ENCODE assay signal across 8 mouse cellular contexts in the genomic region with DNA sequence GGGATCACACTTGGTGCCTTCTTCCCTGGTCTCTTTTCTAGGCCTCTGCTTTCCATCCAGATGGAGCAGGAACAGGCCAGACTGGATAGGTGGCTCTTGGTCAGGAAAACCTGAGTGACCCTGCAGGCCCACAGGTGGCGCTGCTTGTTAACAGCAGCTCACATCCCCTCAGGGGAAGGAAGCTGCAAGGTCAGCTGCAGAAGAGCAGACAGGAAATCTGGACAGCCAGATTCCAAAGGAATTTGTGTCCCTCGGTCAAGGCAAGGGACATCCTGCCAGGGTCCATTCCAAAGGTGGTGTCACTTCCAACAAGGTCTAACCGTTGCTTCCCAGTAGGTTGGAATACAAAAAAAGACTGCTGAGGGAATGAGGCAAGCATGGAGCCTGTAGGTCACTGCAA. TPM values are rescaled to one million over a fixed set of nuclear protein-coding genes. Genes with fewer than 3 reads are reported as not detected.
DNase-seq lines count a peak whose midpoint lies in the region; ATAC-seq and TF ChIP-seq lines count a peak whose summit lies in the region.

No protein-coding gene starts in this region.

- ATAC-seq in intestine, embryonic 15.5 days: peak; percentile 89

- no peak overlapping the region for H3K9ac ChIP-seq in intestine, embryonic 15.5 days

- intact Hi-C loops in left cerebral cortex, adult 2 months (cut with DNase I): loop anchor here (2.0 kb wide), 2 partner anchors 31 to 45 kb away; no protein-coding TSS in a partner anchor
- intact Hi-C loops in left cerebral cortex, postnatal 36 days (cut with DNase I): no loop called here
- intact Hi-C loops in gastrocnemius, postnatal 36 days (cut with DNase I): no loop called here

- H3K4me1 ChIP-seq in intestine, embryonic 15.5 days (replicated peaks): 0 out of 2 replicates have a peak, but pooled peaks cover 3% of the 10 kb centered on the region
- peaks cover 28% of the 10 kb centered on the region for H3K4me1 ChIP-seq in lung, adult 2 months (ENCODE audit: control insufficient read depth, insufficient read depth, low read length)

- H3K27ac ChIP-seq in left cerebral cortex, adult 2 months: peak overlapping the region; percentile 16
- H3K27ac ChIP-seq in intestine, embryonic 15.5 days: no peak overlapping the region

- DNase-seq in left cerebral cortex, adult 2 months (ENCODE audit: extremely low spot score in 1 of 2, low spot score in 2 of 2): peak in 1 of 2 experiments; percentile 14
- DNase-seq in left cerebral cortex, postnatal 36 days (ENCODE audit: low spot score in 2 of 2): no peak
- DNase-seq in cerebellum, adult 18-20 months: peak; percentile 57 to 63
- DNase-seq in gastrocnemius, postnatal 36 days: peak; percentile 42 to 64
- DNase-seq in lung, adult 2 months: peak; percentile 73
- peak; percentile 59 for DNase-seq in retina, embryonic 14.5 days (ENCODE audit: low spot score)
- DNase-seq in urinary bladder, postnatal 4 days (ENCODE audit: low spot score in 2 of 2): peak; percentile 62 to 68

- WGBS in intestine, embryonic 15.5 days: 21% methylated on average over 3 of the region's 3 CpGs
- 15% methylated on average over 3 of the region's 3 CpGs for WGBS in lung, adult 2 months

- no peaks in the 10 kb centered on the region for H3K36me3 ChIP-seq in intestine, embryonic 15.5 days

- no peak for TF ChIP-seq POLR2A in lung, adult 2 months (IDR thresholded peaks at IDR 0.05; ENCODE audit: borderline replicate concordance, extremely low read depth, low read depth, low read length)

- H3K4me3 ChIP-seq in left cerebral cortex, adult 2 months: no peak overlapping the region
- no peak overlapping the region for H3K4me3 ChIP-seq in intestine, embryonic 15.5 days (replicated peaks)
- H3K4me3 ChIP-seq in lung, adult 2 months (replicated peaks; ENCODE audit: extremely low read depth, low read depth, low read length): no peak overlapping the region

- peak; percentile 59 for TF ChIP-seq CTCF in left cerebral cortex, adult 2 months (IDR thresholded peaks at IDR 0.05)
- TF ChIP-seq CTCF in lung, adult 2 months (IDR thresholded peaks at IDR 0.05; ENCODE audit: insufficient read depth, low read length): peak; percentile 78

- no peaks in the 10 kb centered on the region for H3K27me3 ChIP-seq in intestine, embryonic 15.5 days (replicated peaks)

- H3K4me2 ChIP-seq in intestine, embryonic 15.5 days (replicated peaks): no peak overlapping the region

- H3K9me3 ChIP-seq in intestine, embryonic 15.5 days: no peaks in the 10 kb centered on the region

RNA-seq across cellular contexts. Expression of a gene that starts 50.8 kb away (rescaled TPM):
- 100 to 1,000 TPM; 242 to 255 TPM for total RNA-seq in left cerebral cortex, adult 2 months (2021)
- 100 to 1,000 TPM; 187 to 233 TPM for total RNA-seq in left cerebral cortex, postnatal 36 days (2021)
- 10 to 100 TPM; 49.0 to 51.9 TPM for total RNA-seq in gastrocnemius, postnatal 36 days (2021)
- polyA plus RNA-seq in intestine, embryonic 15.5 days (2015; fragmentation: Nextera tagmentation; extraction: Ambion mirVana): 28.0 and 28.9 TPM in 2 replicates
- 216 and 249 TPM in 2 replicates for polyA plus RNA-seq in lung, adult 2 months (2012; rRNA removed)

Comparison
In these comparisons a context has a peak if more than half of its experiments do, and no peak if none do; other contexts are left out.
1. DNase-seq: peak in cerebellum, adult 18-20 months (2 of 2), gastrocnemius, postnatal 36 days (2 of 2), lung, adult 2 months (single experiment), retina, embryonic 14.5 days (single experiment) and urinary bladder, postnatal 4 days (2 of 2); none in left cerebral cortex, postnatal 36 days (0 of 2).